Mouse (Mus musculus): Measurements from ENCODE around the gene Aga. TPM values are rescaled to one million over a fixed set of nuclear protein-coding genes. Genes with fewer than 3 reads are reported as not detected.
A peak's percentile ranks its signal among the peaks of the same experiment; 100 is the strongest.
"Not testable (repeated sequence)": the region's sequence is repeated elsewhere in the genome, so short reads cannot be mapped to it uniquely, and the experiment has no call there.

Aga gene
- 10 to 100 TPM; 27.9 to 29.6 TPM for total RNA-seq (2021)
- long read RNA-seq, experiment 1, transcript Aga-201 (9 exons, 1,181 nt) = major isoform, 12 of 14 reads
- long read RNA-seq, experiment 1, partial matches to known transcripts = 0 of 14 reads
- long read RNA-seq, experiment 1, other reads (novel, unspliced or antisense) = 2 of 14 reads
- long read RNA-seq, experiment 2, transcript Aga-201 (9 exons, 1,181 nt) = major isoform, 52 of 58 reads
- long read RNA-seq, experiment 2, partial matches to known transcripts = 3 of 58 reads
- long read RNA-seq, experiment 2, other reads (novel, unspliced or antisense) = 3 of 58 reads

DNA sequence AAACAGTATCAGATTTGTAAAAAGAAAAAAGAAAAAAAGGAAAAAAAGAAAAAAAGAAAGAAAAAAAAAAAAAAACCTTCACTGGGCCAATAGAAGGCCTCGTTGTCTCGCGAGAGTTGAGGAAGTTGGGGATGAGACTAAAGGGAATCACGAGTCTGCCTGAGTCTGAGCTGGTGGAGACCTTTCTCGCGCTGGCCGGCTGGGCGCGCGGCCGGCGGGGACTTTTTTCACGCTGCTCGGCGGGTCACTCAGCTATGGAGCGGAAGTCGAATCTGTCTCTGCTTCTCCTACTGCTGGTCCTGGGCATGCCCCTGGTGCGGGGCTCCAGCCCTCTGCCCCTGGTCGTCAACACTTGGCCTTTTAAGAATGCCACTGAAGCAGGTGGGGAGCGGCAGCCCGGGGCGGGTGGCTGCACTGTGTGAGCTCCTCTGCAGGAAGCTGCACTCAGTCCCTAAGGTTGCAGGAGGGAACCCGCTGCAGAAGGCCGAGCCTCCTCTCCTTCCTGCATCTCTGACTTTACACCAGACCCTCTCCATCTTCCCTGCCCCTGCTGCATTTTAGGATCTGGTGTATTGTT is at the start of gene Aga:
Gene Aga (plus strand): TSS at position 177 of the 577 bp plus-strand sequence.
- DNase-seq (ENCODE audit: low spot score in 2 of 2) = peak; percentile 76 to 78

GRCm38 (mm10) chr8:53489063-53489462 is 22.5 kb upstream of the Aga start:
- DNase-seq (ENCODE audit: low spot score in 2 of 2) = no peak

DNA sequence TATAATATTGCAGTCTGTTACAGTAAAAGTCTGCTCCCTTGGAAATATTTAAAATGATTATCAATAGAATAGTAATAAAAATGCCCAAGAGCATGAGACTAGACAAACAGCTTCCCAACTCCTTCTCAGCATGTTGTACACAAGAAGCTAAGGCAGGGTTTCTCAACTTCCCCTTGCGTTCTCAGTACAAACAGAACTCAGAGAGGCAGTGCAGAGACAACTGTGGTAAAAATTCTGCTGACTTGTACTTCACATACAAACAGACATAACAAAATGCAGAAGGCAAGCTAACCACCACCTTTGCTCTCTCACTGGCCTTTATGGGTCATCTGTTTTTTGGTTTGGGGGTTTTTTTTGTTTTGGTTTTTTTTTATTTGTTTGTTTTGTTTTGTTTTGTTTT is 15.3 kb upstream of the Aga start:
- no peak for DNase-seq (ENCODE audit: low spot score in 2 of 2)

GRCm38 (mm10) chr8:53496885-53497326 is 14.6 kb upstream of the Aga start:
- no peak for DNase-seq (ENCODE audit: low spot score in 2 of 2)

GRCm38 (mm10) chr8:53538049-53538448 is 26.5 kb downstream of the Aga start:
- not testable (repeated sequence) for DNase-seq (ENCODE audit: low spot score in 2 of 2)

DNA sequence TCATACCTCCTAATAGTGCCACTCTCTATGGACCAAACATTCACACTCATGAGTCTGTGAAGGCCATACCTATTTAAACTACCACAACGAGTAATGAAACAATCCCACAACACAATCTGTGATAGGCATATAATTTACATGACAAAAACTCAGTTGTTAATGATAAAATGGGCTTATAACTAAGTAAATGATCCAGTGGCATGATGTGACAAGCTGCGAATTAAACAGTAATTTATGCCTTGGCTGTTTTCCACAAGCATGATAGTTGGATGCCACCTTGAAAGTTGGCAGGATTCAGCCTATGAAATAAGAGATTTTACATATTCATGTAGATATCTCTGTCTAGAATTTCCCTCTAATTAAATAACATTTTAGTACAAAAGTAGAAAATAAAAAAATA is 28.1 kb downstream of the Aga start:
- no peak for DNase-seq (ENCODE audit: low spot score in 2 of 2)

- no peak for DNase-seq (ENCODE audit: low spot score in 2 of 2)
Observed at GRCm38 (mm10) chr8:53562441-53563040, 51.0 kb downstream of the Aga start.

GRCm38 (mm10) chr8:53566223-53566622 is 54.7 kb downstream of the Aga start:
- DNase-seq (ENCODE audit: low spot score in 2 of 2) = no peak

Other genes starting within 250 kb of the Aga start
- under 1 TPM; 0.16 to 0.60 TPM for gene Neil3, start 127.3 kb downstream of the Aga start, total RNA-seq (2021)